Mouse (Mus musculus): ENCODE measurements around the gene Olfr96.

Gene Olfr96

DNA sequence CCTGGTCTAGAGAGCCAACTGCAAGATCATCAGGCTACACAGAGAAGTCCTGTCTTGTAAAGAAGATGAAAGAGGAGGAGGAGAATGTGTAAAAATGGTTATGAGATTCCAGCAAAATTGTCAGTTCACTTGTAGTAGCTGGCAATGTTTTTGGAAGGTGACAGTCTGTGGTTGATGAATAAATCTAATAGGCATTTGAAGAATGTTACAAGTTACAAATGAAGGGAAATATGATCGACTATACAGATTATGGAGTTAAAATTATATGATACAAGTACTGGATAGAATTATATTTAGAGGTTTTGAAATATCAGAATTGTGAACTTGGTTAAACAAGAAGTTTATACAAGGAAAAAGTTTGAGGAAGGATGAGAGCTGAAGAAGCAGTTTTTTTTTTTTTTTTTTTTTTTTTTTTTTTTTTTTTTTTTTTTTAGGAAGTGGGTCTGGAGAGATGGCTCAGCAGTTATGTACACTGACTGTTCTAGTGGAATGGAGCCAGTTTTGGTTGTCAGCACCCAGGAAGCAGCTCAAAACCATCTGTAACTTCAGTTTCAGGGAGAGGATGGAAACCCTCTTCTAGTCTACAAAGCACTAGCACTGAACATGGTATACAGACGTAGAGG lies 55.8 kb downstream of the Olfr96 start:
- DNase-seq: no peak
